Mouse (Mus musculus) gastrocnemius, postnatal 14 days (tissue): Measurements from ENCODE around the gene Pfn1. TPM values are rescaled to one million over a fixed set of nuclear protein-coding genes. Genes with fewer than 3 reads are reported as not detected.

ENCODE experiments used
- DNase-seq: peaks from one replicate; pipeline ENCODE4 v3.0.0; 2021; ENCODE audit warnings: mixed read lengths
- intact Hi-C: fragments of 180-260 bp; cut with DNase I; formaldehyde crosslinking; loops from one replicate; pipeline ENCODE4 v1.15.1; 2025; ENCODE audit warnings: low total_unique reads
- total RNA-seq, 2 experiments: library from RNA; stranded (reverse); gene quantifications; 2 replicates each; pipeline ENCODE4 v1.2.3; 2021

The Pfn1 gene
- total RNA-seq, 2 experiments from 2014 or later = 340 to 388 TPM

DNA sequence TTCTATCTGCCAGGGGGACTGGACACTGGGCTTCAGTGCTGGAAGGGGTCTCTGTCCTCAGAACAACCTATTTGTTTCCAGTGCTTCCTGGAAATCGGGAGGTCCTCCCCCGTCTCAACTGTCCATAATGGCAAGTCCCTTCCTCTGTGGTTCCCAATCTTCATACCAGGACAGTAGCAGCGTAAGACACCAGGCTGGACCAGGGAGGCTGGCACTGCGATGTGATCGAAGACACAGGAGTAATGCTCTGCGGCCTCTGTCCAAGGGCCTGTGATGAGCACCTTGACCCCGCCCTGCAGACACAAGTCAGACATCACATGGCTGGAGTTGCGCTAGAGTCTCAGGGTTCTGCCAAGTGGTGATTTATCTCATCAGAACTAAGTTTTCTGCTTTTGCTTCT is 24.9 kb upstream of the Pfn1 start:
- DNase-seq = no peak
- intact Hi-C loops = no loop called here

DNA sequence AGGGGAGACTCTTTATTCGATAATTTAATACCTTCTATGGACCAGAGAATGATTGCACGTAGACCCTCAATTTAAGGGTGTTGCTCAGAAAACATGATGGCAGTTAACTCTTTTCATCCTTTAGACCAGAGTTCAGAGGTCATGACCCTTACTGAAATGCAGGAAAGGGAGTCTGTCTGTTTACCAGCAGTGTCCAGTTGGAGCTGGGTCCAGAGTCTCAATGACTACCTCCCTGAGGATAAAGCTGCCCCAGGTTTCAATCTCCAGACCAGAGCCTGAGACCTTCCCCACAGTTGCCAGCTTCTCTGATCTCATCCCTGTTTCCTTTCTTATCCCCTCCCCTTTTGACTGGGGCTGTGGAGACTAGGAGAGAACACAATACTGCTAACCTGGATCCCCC is 24.1 kb upstream of the Pfn1 start:
- no peak for DNase-seq

DNA sequence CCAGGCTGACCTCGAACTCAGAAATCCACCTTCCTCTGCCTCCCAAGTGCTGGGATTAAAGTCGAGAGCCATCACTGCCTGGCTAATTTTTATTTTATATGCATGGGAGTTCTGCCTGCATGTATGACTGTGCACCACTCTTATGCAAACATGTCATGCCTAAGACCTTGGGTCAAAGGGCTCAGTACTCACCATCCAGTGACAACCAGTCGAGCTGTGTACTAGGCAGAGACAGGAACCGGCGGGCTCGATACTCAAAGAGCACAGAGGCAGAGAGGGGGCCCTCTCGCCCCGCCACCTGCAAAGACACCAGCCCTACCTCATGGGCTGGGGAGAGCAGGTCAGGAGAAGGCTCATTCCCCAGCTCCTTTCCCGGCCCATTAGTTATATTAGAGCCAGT is 23.6 kb upstream of the Pfn1 start:
- DNase-seq = no peak
- intact Hi-C loops = no loop called here

More for the DNA sequence above, 24.1 kb upstream of the Pfn1 start:
- intact Hi-C loops = no loop called here

DNA sequence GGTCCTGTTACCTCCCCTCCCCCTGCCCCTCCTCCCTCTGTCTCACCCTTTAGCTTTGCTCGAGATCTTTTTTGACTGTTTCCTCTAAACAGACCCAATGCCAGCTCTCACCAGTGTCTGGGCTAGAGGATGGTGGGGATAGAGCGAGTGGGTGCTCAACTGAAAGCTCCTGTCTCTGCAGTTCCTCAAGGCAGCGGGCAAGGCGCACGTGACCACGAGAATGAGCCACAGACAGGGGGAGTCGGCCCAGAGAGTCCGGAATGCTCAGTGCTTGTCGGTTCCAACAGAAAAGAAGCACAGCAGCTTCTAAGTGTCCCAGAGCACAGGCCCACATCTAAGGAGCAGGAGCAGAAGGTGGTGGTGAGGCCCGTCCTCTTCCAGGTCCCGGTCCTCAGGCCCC is 20.1 kb upstream of the Pfn1 start:
- DNase-seq = no peak
- intact Hi-C loops = no loop called here

DNA sequence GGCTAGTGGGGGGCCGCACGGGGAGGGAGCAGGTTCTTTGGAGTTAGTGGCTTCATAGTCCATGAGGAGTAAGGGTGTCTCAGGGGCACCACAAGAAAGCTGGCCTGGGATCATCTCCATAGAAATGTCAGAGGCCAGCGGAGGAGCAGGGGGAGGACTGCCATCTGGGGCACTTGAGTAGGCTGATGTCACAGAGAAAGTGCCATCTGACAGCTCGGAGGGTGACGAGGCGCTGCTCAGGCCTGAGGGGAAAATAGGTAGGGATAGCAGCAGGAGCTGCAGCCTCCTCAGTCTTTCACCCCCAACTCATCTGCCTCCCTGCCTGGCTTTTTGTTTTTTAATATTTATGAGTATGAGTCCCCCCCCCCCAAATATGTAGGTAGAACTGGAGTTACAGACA is 19.6 kb upstream of the Pfn1 start:
- intact Hi-C loops = no loop called here
- no peak for DNase-seq

GRCm38 (mm10) chr11:70671333-70672047 is 17.0 kb upstream of the Pfn1 start:
- DNase-seq = no peak
- intact Hi-C loops = no loop called here

- DNase-seq = no peak
- intact Hi-C loops = no loop called here
These were observed 16.0 kb upstream of the Pfn1 start for GRCm38 (mm10) chr11:70670483-70670882.

DNA sequence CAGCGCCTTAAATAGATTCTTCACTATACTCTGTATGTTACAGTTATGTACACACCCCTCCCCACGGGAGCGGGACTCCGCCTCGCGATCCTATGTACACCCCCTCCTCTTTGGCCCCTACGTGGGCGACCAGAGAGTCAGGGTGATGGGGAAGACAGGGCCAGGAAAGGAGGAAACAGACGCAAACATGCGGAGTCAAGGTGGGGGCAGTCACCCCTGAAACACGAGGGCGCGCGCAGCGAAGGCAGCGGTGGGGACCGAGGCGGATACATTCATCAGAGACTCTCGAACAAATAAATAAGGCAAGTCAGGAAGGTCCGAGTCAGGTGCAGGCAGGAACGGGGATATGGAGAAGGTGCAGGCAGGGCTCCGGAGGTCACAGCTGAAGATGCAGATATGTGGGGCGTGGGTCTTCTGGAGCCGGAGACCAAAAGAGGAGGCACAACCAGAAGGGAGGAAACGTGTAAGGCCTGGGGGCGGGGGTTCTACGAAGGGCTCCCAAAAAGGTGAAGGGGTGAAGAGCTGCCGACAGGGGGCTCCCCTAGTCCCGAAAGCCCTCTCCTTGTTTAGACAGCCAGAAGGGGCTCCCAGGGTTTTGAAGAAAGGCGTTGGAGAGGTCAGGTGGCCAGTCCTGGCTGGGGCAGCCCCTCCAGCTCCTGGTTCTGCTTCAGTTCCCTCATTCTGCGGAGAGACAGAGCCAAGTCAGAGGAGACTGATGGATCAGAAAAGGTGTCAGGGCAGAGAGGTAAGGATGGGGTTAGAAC is 15.3 kb upstream of the Pfn1 start:
- peak; percentile 78 for DNase-seq
- intact Hi-C loops = no loop called here

- peak; percentile 94 for DNase-seq
- intact Hi-C loops = no loop called here
These were observed 14.5 kb upstream of the Pfn1 start, which contains the start of gene Spag7 for GRCm38 (mm10) chr11:70668771-70669505. Gene Spag7 (minus strand): TSS chr11:70669416.

DNA sequence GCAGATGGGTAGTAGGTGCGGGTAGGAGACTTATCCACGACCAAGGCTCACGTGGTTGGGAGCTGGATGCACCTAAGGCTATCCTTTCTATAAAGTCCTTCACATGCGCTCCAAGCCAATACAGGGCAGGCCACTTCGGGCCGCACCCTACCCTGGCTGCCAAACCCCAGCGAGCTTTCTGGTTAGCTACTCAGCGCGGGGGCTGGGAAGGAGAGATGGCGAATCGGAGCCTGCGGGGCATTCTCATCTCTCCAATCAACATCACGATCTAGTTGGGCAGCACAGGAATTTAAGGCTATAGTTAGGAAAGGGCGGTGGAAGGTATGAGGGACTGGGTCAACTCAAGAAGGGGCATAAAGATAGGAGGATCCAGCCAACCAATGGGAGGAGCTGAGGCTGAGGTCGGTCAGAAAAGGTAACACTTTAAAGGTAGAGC is 13.9 kb upstream of the Pfn1 start:
- DNase-seq = peak; percentile 85
- intact Hi-C loops = no loop called here

DNA sequence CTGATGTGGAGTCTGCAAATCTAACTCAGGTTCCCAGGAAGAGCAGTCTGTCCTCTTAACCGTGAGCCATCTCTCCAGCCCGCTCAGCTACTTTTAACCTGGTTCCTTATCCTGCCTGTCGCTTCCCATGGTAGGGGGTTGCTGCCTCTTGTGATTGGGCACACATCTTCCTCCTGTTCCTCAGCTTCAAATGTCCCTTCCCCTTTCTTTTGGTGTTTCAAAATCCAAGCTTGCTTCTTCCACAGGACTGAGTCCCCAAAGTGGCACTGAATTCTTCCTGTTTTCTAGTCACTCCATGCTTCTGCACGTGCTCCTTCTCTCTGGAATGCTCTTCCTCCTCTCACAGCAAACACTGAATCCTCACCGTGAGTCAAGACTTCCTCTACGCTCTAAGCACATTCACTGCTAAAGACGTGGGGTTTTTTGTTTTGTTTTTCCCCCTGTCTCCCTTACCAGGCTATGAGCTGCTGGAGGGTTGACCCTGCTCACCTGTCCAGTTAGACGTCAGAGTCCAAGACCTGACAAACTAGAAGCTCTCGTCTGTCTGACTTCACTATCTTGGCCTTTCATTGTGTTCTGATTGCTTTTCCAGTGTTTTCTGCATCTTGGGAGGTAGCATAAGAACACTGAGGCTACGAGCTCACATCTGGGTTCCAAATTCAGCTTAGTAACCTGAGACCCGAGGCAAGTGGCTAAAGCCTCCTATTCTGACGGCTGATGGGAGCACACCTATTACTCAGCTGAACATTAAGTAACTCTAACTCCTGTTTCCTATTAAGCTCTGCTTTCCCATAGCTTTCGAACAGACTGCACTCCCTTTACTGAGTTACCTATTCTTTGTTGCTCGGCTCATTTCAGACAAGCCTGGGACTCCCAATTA is 13.1 kb upstream of the Pfn1 start:
- DNase-seq = no peak

DNA sequence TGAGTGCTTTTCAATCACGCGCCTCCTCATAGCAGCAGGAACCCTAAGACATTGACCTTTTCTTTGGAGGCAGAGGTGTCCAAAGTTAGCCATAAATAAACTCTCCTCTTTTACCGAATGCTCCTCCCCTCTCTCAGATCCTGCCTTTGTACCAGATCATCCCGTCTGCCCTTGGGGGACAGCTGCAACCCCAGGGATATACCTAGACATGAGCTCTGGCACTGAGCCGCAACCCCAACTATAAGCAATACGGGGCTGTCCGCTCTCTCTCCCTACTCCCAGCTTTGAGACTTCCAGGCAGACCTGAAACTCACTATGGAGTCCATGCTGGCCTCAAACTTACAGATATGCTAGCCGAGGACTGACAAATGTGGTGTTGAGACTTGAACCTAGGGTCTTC is 12.2 kb upstream of the Pfn1 start:
- intact Hi-C loops = no loop called here
- DNase-seq = no peak

More for the DNA sequence above, 13.1 kb upstream of the Pfn1 start:
- intact Hi-C loops = no loop called here

- intact Hi-C loops = no loop called here
- DNase-seq = no peak
These were observed 10.3 kb upstream of the Pfn1 start for GRCm38 (mm10) chr11:70664741-70665140.

GRCm38 (mm10) chr11:70663957-70664356 is 9.5 kb upstream of the Pfn1 start:
- intact Hi-C loops = no loop called here
- DNase-seq = no peak

DNA sequence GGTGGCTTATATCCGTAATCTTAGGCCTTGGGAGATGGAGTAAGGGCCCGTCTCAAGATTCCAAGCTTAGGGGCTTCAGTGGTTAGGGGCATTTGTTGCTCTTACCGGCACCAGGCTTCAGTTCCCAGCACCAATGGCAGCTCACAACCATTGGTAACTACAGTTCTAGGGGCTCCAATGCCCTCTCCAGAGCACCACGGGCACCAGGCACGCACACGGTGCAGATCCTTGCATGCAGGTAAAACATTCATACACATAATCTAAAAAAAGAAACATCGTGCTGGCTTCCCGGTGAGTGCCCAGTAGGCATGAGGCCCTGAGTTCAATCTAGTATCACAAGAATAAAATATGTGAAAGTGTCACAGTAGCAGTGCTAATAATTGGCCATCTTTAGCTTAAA is 8.7 kb upstream of the Pfn1 start:
- intact Hi-C loops = no loop called here
- DNase-seq = no peak

DNA sequence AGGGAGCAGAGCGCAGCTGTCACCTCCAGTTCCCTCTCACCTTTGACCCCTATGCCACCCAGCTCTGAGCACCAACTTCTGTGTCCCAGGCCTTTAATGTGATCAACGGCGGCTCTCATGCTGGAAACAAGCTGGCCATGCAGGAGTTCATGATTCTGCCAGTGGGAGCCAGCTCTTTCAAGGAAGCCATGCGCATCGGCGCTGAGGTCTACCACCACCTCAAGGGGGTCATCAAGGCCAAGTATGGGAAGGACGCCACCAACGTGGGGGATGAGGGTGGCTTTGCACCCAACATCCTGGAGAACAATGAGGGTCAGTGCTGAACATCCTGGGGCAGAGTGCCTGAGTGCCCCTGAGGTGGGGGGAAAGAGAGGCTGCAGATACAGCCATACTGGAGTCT is 6.1 kb upstream of the Pfn1 start:
- no peak for DNase-seq
- intact Hi-C loops = no loop called here

DNA sequence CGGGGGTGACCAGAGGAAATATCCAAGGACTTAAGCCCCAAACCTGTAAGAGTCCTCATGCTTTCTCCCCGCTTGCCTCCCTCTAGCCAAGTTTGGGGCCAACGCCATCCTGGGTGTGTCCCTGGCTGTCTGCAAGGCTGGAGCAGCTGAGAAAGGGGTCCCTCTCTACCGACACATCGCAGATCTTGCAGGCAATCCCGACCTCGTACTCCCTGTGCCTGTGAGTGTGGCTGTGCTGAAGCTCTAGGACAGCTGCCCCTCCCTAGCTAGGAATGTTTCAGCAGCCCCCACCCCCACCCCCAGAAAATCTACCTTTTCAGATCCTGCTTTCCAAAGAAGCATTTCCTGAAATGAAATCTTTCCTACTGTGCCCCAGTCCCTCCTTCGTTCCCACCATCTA is 4.5 kb upstream of the Pfn1 start:
- intact Hi-C loops = no loop called here
- no peak for DNase-seq

DNA sequence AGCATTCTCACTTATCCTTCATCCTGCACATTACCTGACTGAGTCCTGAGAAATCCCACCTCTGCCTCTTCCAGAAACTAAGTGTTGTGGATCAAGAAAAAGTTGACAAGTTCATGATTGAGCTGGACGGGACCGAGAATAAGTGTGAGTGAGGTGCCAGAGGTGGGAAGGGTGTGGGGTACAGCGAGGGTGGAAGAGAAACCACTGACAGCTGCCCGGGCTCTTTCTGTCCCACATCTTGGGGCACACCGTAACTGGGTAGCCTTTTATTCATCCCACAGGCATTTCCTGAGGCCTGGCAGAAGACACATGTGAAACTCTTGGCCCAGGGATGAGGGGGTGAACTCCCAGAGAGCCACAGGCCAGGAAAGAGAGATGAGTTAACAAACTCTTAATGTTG is 4.1 kb upstream of the Pfn1 start:
- no peak for DNase-seq
- intact Hi-C loops = no loop called here

DNA sequence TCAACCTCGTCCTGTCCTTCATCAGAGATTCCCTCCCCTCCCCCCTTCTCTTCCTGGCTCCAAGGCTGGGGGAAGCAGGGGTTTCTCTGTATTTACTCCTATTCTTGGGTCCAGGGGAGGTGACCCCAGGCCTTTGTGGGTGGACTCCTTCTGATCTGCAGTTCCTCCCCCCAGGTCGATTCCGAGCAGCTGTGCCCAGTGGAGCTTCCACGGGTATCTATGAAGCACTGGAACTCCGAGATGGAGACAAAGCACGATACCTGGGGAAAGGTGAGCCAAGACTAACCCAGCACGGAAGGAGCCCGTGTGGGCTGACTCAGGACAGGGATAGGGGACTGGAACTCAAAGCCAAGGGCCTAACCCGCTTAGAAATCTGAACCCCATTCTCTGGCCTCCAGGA is 3.5 kb upstream of the Pfn1 start:
- DNase-seq = no peak
- intact Hi-C loops = no loop called here

DNA sequence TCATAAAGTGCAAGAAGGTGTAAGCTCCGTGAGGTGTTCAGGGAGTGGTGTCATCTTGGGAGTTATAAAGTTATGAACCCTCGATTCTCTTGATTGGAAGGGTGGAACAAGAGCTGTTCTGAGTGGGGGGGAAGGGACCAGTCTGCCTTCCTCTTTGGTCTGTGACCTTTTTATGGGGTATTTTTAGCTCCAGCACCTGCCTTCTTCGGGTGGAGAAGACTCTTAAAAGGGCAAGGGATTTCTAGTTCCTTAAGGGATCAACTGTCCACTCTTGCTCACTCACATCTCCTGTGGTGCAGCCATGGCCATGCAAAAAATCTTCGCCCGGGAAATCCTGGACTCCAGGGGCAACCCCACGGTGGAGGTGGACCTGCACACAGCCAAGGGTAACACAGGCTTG is 3.1 kb upstream of the Pfn1 start:
- intact Hi-C loops = no loop called here
- DNase-seq = no peak
